Mouse (Mus musculus): ENCODE data around the gene Rhox3c.
"Not testable (repeated sequence)": the region's sequence is repeated elsewhere in the genome, so short reads cannot be mapped to it uniquely, and the experiment has no call there.

DNA sequence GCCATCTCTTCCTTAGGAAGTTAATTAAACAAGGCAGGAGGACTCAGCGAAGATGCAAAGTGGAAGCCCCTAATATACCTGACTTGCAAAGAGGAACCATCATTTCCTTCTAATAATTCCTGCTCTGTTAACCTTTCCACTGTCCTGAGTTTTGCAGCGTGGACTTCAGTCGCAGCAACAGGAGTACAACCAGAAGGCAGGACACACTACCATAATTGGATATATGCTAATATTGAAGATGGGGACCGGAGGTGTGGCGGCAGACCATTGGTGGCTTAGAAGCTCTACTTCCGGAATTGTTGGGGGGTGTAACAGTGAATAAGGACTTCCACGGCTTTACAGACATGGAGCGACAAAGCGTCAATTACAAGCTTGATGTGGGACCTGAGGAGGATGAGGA is 46.6 kb upstream of the Rhox3c start, which contains the start of gene Rhox2b:
- not testable (repeated sequence) for TF ChIP-seq CTCF (IDR thresholded peaks at IDR 0.05; ENCODE audit: extremely low read depth, insufficient read depth, insufficient read length, insufficient replicate concordance); POLR2A (IDR thresholded peaks at IDR 0.05; ENCODE audit: low read depth, low read length)
